Mouse (Mus musculus): ENCODE data around the gene Serpinb2.

GRCm38 (mm10) chr1:107583958-107584376, 72.7 kb downstream of the Serpinb2 start:
- TF ChIP-seq TAL1 (IDR thresholded peaks at IDR 0.05; ENCODE audit: low read length), result no peak
- no peak for TF ChIP-seq GATA1 (IDR thresholded peaks at IDR 0.05; ENCODE audit: low read length)

All from erythroblast, embryonic 14.5 days (primary cell).